Mouse (Mus musculus) heart, postnatal 36 days (tissue): Measurements from ENCODE around the gene Med16. TPM values are rescaled to one million over a fixed set of nuclear protein-coding genes. Genes with fewer than 3 reads are reported as not detected.

ENCODE experiments used
- DNase-seq, 2 experiments: peaks; one replicate each; pipeline ENCODE4 v3.0.0; 2021 to 2022
- intact Hi-C: fragments of 180-260 bp; cut with DNase I; formaldehyde crosslinking; loops from one replicate; pipeline ENCODE4 v1.15.1; 2025
- total RNA-seq, 2 experiments: library from RNA; stranded (reverse); gene quantifications; 2 replicates each; pipeline ENCODE4 v1.2.3; 2021

Med16 gene
- total RNA-seq, 2 experiments from 2014 or later, result 53.0 to 53.2 TPM

DNA sequence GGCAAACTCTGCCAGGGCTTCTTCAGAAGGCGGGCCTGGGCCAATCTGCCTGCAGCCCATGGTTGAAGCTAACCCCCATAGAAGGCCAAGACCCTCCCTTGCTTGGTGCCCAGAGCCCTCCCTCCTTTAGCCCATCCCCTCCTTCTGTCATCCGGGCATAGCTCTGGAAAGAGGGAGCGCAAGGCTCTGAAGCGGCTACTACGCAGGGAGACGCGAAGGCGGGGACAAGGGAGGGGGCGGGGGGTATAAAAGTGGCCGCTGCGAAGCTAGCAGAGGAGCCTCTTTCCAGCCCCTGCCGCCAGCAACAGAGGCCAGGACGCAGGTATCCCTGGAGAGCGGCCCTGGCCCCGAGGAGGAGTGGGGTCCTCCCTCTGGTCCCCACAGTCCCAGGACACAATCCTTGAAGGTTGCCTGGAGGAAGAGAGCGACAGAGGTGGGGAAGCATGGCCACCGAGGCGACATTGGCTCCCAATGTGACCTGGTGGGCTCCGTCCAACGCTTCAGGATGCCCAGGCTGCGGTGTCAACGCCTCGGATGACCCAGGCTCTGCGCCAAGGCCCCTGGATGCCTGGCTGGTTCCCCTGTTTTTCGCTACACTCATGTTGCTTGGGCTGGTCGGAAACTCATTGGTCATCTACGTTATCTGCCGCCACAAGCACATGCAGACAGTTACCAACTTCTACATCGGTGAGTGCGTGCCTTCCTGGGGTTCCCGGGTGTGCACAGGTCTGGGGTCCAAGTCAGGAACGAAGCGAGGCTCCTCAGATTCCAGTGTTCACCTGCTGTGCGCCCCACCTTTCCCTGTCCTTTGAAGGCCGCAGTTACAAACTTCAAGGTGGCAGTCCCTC lies 9.7 kb upstream of the Med16 start:
- intact Hi-C loops, result no loop called here
- DNase-seq, result no peak

DNA sequence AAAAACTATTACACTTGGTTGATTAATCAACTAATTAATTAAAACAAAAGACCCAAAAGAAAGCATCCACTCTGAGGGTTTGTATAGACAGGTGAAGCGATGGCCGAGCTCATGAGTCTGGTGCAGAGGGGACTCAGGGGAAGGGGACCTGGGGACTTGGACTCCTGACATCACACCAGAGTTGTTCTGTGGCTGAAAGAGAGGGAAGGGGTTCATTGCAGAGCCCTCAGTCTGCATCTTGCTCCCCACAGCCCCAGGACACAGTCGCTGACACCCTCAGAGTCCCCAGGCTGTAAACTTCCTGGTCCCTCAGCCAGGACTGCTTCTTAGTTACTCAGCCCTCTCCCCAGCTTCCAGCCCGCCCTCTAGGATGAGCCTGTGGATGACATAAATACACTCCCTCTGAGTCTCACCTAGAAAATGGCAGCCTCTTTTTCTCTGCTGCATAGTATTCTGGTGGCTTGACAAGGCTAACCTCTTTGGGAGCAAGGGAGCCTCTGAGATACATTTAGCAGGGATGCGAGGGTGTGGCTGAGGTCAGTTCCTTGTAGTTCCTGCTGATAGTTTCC lies 8.9 kb upstream of the Med16 start:
- intact Hi-C loops, result no loop called here
- DNase-seq, result no peak

DNA sequence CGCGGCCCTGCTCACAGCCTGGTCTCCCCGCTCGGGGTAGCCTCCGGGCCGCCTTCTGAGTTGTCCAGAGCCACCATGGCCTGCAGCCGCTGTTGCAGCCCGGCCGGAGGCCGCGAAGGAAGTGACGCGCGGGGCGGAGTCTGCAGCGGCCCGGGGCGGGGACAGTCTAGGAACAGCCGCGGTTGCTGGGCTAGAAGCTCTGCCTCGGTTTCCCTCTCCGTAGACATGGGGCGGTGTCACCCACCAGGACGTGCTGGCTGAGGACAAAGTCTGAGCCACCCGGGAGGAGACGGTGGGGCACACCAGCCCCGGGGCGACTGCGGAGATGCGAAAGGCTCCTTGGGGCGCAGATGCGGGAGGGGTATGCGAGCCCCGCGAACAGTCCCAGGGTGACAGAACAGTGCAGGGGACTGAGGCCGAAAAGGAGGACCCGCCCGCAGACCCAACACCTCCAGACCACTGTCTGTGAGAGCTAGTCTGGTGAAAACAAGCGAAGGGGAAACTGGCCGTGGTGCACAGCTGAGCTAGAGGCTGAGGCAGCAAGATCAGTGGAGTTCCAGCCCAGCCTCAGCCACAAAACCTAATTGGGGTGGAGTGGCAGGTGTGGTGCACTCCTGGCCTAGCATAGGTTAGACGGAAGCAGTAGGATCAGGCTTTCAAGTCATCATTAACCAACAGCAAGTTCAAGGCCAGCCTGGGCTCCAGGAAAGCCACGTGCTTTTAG lies 8.2 kb upstream of the Med16 start, which contains the start of gene Kiss1r:
Gene Kiss1r, plus strand, starts transcription at position 164 of the 724 bp plus-strand sequence.
- DNase-seq, result peak; percentile 91 to 92
- intact Hi-C loops, result no loop called here

DNA sequence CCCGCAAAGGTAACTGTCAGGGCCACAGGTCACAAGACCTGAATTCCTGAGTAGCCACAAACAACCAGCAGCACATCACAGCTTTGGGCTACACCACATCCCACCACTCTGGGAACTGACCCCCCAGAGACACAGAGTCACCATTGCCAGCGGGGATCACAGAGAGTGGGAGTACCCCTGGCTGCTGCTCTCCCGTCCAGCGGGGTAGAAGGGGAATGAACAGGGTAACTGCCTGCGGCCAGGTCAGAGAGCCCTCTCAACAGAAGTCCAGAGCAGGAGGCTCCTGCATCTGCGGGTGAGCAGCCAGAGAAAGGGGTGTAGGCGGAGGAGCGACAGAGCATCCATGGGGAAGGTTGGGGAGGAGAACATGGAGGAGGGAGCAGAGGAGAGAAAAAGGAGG lies 7.4 kb upstream of the Med16 start:
- intact Hi-C loops, result no loop called here
- no peak for DNase-seq

DNA sequence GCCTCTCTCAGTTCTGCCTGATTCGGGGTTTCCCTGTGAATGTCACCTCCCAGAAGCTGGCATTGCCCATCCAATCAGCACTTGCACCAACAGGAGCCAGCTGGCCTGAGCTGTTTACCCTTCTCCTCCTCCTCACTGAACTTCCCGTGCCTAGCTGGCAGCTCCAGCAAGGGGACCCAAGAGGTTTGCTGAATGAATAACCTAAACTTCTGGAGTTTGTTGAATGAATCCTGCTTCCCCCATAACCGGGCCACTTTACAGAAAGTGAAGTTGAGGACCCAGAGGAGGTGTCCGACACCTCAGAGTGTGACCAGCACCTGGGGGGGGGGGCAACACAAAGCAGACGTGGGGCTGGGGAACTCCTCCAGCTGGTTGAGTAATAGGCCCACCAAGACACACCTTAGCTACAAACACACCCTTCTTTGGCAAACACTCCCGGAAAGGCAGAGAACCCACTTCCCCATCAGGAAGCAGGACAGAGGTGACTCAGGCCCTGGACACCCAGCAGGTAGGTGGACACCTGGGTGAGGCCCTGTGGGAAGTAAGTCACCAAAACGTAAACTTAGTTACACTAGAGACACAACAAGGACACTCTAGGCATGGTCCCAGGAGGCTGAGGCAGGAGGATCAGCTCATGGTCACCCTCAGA lies 6.3 kb upstream of the Med16 start:
- DNase-seq, result no peak
- intact Hi-C loops, result no loop called here

DNA sequence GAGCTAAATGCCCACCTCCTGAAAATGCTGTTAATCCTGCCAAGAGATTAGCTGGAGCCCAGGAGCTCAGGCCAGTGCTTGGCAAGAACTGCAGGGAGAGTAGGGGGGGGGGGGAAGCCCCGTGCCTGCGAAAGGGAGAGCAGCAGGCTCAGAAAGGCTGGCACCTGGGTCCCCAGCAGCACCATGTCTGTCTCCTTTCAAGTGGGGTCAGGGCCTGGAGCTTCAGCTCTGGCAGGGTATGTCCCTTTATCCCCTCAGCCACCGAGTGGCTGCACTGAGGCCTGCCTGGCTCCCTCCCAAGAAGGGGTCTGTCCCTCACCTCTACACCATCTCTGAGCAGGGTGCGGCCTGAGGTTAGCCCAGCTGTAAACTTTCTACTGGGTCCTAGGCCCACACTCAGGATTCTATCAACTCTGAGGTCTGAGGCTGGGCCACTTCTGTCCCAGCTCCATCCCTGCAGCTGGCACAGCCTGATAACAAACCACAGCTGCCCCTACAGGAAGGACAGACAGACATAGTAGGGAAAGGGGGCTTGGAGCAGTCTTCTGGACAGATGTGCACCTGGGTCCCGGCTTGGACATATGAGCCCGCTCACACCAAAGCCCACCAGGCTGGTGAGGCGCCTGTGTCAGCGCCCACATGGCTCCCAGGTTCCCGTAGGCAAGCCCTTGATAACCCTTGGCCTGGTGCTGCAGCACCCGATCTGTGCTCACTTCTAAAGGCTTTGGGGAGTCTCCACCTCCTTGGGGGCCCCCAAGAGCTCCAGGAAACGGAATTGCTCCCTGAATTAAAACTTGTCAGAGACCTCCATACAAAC lies 5.6 kb upstream of the Med16 start:
- DNase-seq, result no peak
- intact Hi-C loops, result no loop called here

GRCm38 (mm10) chr10:79912412-79912811 lies 3.7 kb upstream of the Med16 start:
- intact Hi-C loops, result no loop called here
- no peak for DNase-seq

- DNase-seq, result no peak
- intact Hi-C loops, result no loop called here
Observed at GRCm38 (mm10) chr10:79910556-79910955, 1.8 kb upstream of the Med16 start, which contains the start of gene Gm26602. Gene Gm26602, plus strand, starts transcription at chr10:79910856.

- intact Hi-C loops, result no loop called here
- DNase-seq, result peak; percentile 29 to 55
Observed at GRCm38 (mm10) chr10:79909092-79909922, 584 bp upstream of the Med16 start.

GRCm38 (mm10) chr10:79907415-79907814 lies 1.3 kb downstream of the Med16 start:
- DNase-seq, result no peak
- intact Hi-C loops, result no loop called here

GRCm38 (mm10) chr10:79906712-79907111 lies 2.0 kb downstream of the Med16 start:
- intact Hi-C loops, result no loop called here
- DNase-seq, result no peak

DNA sequence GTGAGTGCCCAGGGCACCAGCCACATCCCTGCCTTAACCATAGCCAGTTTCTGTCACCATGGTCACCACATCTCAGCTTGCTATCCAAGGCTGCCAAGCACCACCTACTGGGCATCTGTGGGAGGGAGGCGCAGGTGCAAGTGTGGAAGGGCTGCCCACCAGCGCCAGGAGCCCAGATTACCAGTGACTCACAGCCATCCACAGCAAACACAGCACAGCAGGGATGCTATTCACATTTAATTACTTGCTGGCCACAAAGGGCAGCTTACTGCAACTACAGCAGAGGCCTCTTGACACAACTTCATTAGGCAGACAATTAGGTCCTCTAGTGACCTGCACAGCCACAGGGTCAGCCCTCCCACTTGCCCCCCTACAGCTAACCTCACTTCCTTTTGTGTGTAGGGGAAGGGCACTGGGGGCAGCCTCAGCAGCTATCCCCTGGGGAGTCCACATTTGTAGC lies 7.7 kb downstream of the Med16 start:
- intact Hi-C loops, result no loop called here
- no peak for DNase-seq

DNA sequence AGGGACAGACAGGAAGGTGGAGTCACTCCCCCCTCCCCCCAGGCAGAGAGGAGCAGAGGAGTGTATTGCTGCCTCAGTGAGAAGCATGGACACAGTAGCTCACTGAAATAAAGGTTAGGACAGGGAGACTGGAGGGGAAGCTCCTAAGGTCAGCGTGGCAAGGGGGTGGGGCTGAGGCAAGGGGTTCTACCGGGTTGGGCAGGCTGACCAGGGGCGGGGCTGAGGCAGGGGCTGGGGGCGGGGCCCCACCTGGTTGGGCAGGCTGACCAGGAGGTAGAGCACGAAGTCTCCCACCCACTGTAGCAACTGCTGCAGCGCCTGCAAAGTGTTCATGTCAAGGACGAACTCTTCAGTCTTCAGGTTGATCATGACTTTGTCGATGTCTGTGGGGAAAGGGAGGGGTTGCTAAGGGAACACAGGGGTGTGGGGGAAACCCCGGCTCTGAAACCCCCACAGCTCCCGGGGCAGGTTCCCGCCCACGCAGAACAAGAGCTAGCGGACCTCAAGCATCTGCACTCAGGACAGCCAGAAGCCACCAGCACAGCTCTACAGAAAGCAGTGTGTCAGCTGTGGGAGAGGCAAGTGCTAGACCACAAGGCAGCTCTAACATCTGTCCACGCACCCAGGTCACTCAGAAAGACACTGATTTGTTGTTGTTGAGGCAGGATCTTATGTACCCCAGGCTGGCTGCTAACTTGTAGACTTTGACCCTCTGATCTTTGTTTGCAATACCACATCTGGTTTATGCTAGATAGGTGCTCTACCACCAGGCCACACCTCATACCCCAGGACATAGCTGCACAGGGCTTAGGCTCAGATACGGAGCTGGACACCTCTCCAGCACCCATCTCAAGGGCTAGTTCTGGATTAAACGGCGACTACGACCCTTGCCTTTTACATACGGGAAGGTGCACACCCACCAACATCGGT lies 11.1 kb downstream of the Med16 start:
- DNase-seq, result no peak
- intact Hi-C loops, result no loop called here

GRCm38 (mm10) chr10:79896814-79897213 lies 11.9 kb downstream of the Med16 start:
- intact Hi-C loops, result no loop called here
- no peak for DNase-seq

- intact Hi-C loops, result no loop called here
Observed at GRCm38 (mm10) chr10:79896306-79896705, 12.4 kb downstream of the Med16 start.

GRCm38 (mm10) chr10:79892451-79893118 lies 16.1 kb downstream of the Med16 start:
- intact Hi-C loops, result loop anchor here (1.0 to 2.0 kb wide), 3 partner anchors 33 to 66 kb away; no protein-coding TSS in a partner anchor

More at GRCm38 (mm10) chr10:79896306-79896705, 12.4 kb downstream of the Med16 start:
- no peak for DNase-seq

GRCm38 (mm10) chr10:79890670-79891069 lies 18.1 kb downstream of the Med16 start, which contains the start of gene Cfd:
Gene Cfd, plus strand, starts transcription at chr10:79890853.
- intact Hi-C loops, result no loop called here
- DNase-seq, result no peak

More at GRCm38 (mm10) chr10:79892451-79893118, 16.1 kb downstream of the Med16 start:
- peak; percentile 78 to 83 for DNase-seq
